Mouse (Mus musculus): ENCODE measurements around the gene Fam83b. TPM values are rescaled to one million over a fixed set of nuclear protein-coding genes. Genes with fewer than 3 reads are reported as not detected.

Fam83b gene
- 1.7 and 2.4 TPM in 2 replicates for polyA plus RNA-seq (2012; rRNA removed)

GRCm38 (mm10) chr9:76566515-76567280 is at the start of gene Fam83b:
Gene Fam83b (minus strand): TSS chr9:76567116.

Other genes starting within 250 kb of the Fam83b start
- 0.05 TPM in 1 of 2 replicates, not detected in the other for gene Hcrtr2, start 243.3 kb downstream of the Fam83b start, polyA plus RNA-seq (2012; rRNA removed)